Mouse (Mus musculus) megakaryocyte, adult 5-6 weeks (primary cell): ENCODE measurements around the gene Jtb. TPM values are rescaled to one million over a fixed set of nuclear protein-coding genes. Genes with fewer than 3 reads are reported as not detected.
A peak's percentile ranks its signal among the peaks of the same experiment; 100 is the strongest.

Source experiments
- ATAC-seq: 2 replicates; pipeline ENCODE4 v1.8.0; 2016; ENCODE audit warnings: mild to moderate bottlenecking, inconsistent platforms; ENCODE audit not compliant: poor library complexity, severe bottlenecking
- total RNA-seq, 2 experiments: library from RNA; stranded (forward) in 1 of 2; stranded (reverse) in 1 of 2; fragments of 153-499, 151-499 nt in 1 of 2; fragments of 221-1000, 200-1000 nt in 1 of 2; gene quantifications; 2 replicates each; pipeline versions ENCODE4 v1.2.3 to v1.2.4; 2015 to 2017

Gene Jtb
- total RNA-seq (2015) (81.2 and 84.5 TPM in 2 replicates), total RNA-seq (2017) (32.8 and 37.5 TPM in 2 replicates)

DNA sequence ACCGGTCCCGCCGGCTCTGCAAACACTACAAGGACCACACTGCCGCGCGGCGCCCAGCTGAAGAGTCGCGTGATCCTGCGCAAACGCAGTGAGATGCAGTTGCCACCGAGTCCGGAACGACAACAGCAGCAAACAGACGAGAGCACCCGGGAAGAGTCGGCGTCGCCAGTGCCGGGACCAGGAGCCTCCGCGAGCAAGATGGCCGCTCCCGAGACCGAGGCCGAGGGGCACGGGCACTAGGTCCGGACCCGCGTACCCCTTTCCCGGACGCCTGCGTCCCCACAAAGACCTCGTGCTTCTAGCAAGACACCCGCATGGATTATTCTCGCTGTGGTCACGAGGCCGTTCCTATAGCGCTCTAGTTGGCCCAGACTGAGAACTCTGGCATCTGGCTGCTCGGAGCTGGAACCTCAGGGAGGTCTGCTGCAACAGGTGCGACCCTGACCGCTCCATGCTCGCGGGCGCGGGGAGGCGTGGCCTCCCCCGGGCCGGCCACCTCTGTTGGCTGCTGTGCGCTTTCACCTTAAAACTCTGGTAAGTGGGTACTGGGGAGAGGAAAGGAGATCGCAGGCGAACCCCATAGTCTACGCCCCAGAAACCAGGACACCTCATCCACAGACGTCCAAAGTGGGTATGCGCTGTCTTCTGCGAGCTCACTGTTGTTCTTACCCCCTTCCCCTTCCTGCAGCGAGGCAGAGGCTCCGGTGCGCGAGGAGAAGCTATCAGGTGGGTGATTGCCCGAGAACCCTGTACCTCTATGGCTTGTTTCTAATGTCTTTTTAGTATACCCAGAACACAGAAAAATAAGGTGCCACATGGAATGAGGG lies at the start of gene Jtb:
Gene Jtb, plus strand, starts transcription at position 91 of the 827 bp plus-strand sequence.
- ATAC-seq = peak; percentile 99

DNA sequence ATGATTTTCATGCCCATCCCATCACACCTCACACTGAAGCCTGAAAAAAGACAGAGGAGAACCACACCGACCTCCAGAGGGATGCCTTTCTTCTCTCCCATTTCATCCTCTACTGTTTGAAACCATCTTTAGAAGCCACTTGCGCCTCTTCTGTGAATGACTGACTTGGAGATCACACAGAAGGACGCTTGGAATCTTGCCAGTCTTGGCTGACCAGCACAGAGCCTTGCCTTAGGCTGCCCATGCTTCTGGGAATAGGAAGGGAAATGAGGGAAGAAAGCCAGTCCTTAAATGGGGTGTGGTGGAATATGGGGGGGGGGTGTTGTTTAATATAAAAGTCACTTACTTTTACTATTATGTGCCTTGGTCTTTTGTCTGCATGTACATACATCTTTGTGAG lies 47.8 kb upstream of the Jtb start:
- ATAC-seq = no peak

- no peak for ATAC-seq
These were observed 40.4 kb upstream of the Jtb start for GRCm38 (mm10) chr3:90190859-90191510.

DNA sequence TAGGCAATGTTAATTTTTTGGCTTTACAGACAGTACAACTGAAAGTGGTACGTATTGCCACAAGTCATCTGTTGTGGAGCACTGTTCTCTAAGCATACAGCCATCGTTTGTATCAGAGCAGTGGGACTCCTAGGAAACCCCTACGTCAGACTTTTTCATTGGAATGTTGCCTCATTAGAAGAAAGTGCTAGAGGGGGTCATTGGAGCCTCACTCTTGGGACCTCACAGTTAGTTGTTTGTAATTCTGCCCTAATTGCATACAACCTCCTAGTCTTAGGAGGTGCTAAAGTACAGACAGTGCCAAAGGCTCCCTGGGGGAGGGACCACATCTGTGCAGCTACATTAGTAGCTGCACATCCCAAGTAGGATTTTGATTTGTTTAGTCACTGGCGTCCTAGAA lies 36.6 kb upstream of the Jtb start:
- no peak for ATAC-seq

- no peak for ATAC-seq
These were observed 35.8 kb upstream of the Jtb start for GRCm38 (mm10) chr3:90195644-90196043.

DNA sequence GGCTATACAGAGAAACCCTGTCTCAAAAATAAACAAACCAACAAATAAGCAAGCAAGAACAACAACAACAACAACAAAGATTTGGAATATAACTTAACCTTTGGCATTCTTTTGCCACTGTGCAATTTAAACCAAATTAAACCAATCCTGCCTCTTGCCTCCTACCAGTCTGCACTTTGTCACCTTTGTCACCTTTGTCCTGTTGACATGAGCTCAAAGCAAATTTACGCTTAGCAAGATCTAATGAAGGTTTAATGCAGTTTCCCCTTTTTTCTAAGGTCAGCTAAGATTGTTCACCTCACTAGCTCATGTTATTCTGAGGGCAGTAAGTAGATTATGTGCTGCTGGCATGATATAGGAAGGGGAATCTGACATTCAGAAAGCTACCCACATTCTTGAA lies 33.8 kb upstream of the Jtb start:
- no peak for ATAC-seq

DNA sequence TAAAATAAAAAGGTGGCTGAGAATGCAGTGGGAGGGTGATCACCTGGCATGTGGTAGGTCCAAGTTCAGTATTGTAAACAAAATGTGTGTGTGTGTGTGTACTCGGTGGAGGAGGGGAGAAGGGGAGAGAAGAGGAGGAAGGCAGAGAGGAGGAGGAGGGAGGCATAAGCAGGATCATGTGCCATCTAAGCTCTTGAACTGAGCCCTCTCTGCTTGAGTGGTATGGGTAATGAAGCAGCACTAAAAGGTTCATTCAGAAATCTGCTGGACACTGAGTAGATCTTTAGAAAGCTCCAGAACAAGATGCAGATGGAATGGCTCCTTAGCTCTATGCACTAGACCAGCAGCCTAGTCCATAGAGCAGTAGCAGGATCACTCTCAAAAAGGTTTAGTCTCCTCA lies 28.5 kb upstream of the Jtb start:
- no peak for ATAC-seq

DNA sequence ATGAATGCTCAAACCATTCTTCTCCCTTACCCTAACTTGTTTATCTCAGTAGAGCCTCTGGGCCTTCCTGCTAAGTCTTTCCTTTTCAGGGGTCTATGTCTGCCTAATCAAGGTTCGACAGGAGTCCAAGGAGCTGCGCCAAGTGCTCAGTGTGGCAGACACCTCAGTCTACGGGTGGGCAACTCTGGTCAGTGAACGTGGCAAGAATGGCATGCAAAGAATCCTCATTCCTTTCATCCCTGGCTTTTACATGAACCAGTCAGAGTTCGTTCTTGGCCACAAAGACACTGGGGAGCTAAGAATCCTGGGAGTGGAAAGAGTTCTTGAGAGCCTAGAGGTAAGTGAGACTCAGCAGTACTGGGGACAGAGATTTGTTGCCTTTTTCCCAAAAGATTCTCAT lies 27.8 kb upstream of the Jtb start:
- no peak for ATAC-seq

DNA sequence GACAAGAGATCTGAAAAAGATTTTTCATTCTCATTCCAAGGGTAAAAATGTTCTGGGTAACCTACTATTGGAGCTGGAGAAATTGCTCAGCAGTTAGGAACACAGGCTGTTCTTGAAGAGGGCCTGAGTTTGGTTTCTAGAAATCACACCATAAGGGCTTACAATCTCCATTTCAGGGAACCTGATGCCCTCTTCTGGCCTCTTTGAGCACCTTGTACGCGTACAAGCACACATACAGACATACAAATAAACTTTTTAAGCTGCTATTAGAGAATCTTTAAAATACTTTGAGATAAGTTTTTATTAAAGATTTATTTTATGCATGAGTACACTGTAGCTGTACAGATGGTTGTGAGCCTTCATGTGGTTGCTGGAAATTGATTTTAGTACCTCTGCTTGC lies 26.8 kb upstream of the Jtb start:
- ATAC-seq = no peak

DNA sequence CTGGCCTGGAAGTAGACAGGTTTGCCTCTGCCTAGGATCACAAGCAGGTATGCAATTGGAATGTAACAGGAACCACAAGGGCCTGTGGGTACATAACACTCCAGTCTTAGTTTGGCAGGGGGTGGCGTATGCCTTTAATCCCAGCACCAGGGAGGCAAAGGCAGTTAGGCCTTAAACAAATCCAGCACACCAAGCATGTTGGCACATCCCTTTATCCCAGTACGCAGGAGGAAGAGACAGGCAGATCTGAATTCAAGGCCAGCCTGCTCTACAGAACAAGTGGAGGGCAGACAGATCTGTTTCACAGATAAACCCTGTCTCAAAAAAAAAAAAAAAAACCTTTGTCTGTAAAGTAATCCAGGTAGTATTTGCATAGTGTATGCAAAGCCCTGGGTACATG lies 22.7 kb upstream of the Jtb start:
- no peak for ATAC-seq

DNA sequence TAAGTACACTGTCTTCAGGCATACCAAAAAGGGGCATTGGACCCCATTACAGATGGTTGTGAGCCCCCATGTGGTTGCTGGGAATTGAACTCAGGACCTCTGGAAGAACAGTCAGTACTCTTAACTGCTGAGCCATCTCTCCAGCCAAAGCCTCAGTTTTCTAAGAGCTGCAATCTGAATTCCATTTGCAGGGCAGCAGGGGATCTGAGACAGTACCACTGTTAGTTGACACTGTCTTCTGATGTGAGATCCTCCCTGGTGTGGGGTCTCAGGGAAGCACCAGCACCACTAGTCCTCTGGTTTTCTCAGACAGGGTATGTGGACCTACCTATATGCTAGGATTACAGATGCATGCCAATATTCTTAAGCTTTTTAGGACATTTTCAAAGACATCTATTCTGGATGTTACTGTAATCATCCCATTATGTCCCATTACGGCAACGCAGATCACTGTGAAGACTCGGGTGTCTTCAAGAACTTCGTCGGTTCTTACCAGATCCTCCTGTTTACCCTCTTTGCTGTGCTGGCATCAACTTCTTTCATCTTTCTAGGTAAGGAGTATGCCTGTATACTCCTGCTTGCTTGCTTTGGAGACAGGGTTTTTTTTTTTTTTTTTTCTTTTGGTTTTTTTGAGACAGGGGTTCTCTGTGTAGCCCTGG lies 21.4 kb upstream of the Jtb start:
- no peak for ATAC-seq

DNA sequence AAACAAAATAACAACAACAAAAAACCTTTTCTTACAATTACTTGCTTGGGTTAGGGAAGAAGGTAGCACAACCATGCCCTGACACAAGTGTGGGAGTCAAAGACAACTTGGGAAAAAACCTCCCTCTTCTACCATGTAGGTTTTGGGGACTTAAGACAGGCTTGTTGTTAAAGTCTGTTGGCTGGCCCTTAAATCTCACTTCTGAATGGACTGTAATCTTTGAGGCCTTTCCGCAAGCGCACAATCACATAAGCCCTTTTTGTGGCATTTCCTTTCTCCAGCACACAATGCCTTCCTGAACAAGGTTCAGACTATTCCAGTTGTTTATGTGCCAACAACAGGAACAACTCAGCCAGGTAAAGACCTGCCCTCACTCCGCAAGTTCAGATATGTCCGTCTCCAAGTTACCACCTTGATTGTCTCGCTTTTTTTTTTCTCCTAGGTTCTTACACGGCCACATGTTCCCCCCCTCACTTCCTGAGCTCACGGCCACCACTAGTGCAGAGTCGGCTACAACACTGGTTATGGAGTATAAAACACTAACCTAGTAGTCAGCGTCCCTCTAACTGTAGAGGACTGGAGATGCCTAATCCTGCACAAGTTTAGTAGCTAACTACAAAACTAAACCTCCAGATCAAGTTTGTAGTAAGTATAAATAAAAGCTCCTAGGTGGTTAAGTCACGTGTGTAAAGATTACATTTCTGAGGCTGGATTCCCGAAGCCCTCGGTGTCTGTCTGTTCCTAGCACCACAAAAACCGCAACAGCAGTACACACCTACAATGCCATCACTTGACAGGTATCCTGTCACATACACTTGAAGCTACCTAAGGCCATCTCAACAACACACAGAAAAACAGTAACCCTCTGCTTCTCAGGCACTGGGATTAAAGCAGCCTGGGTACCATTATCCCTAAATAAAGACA lies 19.7 kb upstream of the Jtb start:
- no peak for ATAC-seq

- ATAC-seq = no peak
These were observed 18.7 kb upstream of the Jtb start for GRCm38 (mm10) chr3:90212723-90213122.

DNA sequence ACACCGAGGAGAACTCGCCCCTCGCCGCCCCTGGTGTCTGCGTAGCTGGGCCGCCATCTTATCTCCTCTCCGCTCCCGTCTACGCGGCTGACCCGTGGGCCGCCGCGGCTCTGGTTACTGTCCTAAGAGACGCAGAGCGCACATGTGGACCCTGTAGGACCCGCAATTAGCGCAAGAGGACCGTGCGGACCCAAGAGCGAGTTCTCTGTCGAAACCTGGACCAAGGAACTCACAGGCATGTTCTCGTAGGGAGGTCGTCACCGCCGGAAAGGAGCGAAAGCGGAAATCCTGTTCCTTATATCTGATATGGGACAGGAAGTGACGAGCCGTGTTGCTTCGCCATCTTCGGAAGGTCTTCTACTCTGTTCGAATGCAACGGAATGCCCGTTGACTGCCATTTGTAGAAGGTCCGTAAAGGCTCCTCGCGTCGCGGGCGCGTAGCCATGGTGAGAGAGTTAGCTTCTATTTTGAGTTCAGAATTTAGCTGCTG lies 18.0 kb upstream of the Jtb start, which contains the start of the genes Rps27 and Rab13:
Gene Rps27, minus strand, starts transcription at position 275 of the 490 bp plus-strand sequence.
Gene Rab13, plus strand, starts transcription at position 319 of the 490 bp plus-strand sequence.
- ATAC-seq = peak; percentile 98

- 0 out of 2 replicates have a peak, but pooled peaks have one; percentile 17 for ATAC-seq
These were observed 17.3 kb upstream of the Jtb start for GRCm38 (mm10) chr3:90213956-90214684.

DNA sequence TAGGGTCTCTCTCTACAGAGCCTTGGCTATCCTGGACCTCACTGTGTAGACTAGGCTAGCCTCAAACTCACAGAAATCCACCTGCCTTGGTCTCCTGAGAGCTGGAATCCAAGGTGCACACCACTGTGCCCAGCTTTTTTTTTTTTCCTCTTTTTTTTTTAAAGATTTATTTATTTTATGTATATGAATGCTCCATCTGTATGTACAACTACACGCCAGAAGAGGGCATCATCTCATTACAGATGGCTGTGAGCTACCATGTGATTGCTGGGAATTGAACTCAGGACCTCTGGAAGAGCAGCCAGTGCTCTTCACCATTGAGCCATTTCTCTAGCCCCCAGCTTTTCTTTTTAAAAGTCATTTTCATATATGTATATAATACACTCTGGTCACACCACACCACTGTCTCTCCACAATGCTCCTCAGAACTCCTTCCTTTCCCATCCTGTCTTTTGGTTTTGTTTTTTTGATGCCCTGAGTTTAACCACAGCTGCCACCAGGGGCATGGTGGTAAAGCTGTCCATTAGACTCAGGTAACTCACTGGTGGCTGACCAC lies 15.5 kb upstream of the Jtb start:
- ATAC-seq = no peak

- ATAC-seq = peak; percentile 80
These were observed 11.3 kb upstream of the Jtb start for GRCm38 (mm10) chr3:90220088-90220487.

DNA sequence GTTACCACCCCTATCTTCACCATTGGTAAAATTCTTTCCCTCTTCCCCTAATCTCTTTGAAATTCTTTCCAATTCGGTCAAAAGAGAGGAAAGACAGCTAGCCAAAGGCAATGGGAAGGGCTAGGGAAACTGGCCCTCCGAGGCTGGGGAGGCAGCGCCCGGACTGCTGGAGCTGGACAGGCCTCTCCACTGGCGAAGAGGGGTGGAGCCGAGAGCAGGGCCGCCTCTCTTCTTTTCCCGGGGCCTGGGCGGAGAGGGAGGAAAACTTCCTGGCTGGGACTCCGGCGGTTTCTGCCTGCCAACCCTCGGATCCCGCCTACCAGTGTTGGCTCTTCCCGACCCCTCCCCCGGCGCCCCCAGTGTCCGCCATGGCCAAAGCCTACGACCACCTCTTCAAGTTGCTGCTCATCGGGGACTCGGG lies 10.9 kb upstream of the Jtb start:
- peak; percentile 59 for ATAC-seq

DNA sequence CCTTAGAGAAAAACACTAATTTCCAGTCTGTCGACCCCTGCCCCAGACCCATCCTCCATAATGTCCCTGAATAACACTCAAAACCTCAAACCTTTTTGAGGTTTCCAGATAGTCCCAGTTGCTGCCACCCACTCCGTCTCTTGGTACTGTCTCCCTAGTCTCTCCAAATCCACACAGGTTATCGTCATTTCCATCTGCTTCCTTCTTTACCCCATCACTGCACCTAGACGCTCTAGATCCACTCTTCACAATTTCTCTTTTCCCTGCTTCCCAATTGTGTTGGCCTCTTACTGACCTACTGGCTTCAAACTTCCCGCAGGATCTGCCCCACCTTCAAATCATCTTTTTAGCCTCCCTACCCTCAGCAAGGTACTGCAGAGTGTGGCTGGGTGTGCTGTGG lies 10.3 kb upstream of the Jtb start:
- no peak for ATAC-seq
